Mouse (Mus musculus): ENCODE results near the gene Micall1. TPM values are rescaled to one million over a fixed set of nuclear protein-coding genes. Genes with fewer than 3 reads are reported as not detected.

Gene Micall1
- total RNA-seq, 2 experiments from 2014 or later: 33.1 to 34.5 TPM

- DNase-seq: no peak
Measured at GRCm38 (mm10) chr15:79133191-79133661, 24.5 kb downstream of the Micall1 start.

- no peak for DNase-seq
Measured at GRCm38 (mm10) chr15:79134496-79135270, 26.0 kb downstream of the Micall1 start.

GRCm38 (mm10) chr15:79135332-79135731 lies 26.6 kb downstream of the Micall1 start:
- no peak for DNase-seq

DNA sequence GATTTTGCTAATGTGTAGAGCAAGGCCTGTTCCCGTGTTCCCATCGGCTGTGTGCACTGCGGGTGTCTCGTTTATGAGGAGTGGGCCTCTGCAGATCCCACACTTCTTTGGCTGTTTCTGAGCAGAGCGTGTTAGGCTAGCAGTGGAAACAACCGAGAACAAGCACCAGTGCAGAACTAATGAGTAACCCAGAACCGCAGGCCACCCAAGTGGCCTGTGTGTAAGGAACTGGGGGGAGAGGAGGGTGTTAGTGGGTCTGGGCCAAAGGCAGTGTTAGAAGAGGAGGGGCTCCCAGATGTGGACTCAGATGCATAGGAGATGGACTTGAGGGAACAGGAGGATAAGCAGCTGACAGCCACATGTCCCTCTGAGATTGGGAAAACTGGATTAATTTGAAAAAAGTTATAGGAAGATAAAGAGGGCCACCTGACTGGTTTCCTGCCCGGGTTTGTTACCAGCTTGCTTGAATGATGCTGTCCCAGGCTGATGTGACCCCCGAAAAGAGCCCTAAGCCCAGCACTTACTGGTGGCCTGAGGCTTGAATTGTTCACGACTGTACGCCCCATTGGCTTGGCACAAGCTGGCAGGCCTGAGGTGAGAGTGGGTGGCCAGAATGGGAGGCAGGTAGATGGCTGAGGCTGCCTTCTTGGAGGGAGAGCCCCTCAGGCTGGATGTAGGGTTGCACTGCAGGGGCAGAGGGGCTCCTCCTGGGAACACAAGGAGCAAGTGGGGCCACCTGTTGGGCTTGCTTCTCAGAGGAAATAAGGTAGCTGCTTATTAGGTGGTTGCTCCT lies 27.3 kb downstream of the Micall1 start:
- DNase-seq: no peak

GRCm38 (mm10) chr15:79139640-79140039 lies 30.9 kb downstream of the Micall1 start:
- DNase-seq: no peak

GRCm38 (mm10) chr15:79140866-79141565 lies 32.3 kb downstream of the Micall1 start, which contains the start of the genes Polr2f and 1700088E04Rik:
Gene Polr2f (plus strand): TSS chr15:79141009.
Gene 1700088E04Rik (minus strand): TSS chr15:79141253.
- DNase-seq: peak; percentile 94 to 95

GRCm38 (mm10) chr15:79141566-79141917 lies 32.8 kb downstream of the Micall1 start:
- DNase-seq: no peak

GRCm38 (mm10) chr15:79143316-79143715 lies 34.6 kb downstream of the Micall1 start:
- DNase-seq: no peak

GRCm38 (mm10) chr15:79144021-79144420 lies 35.3 kb downstream of the Micall1 start:
- no peak for DNase-seq

GRCm38 (mm10) chr15:79145522-79145921 lies 36.8 kb downstream of the Micall1 start:
- DNase-seq: no peak

- peak; percentile 70 to 77 for DNase-seq
Measured at GRCm38 (mm10) chr15:79148533-79148932, 39.8 kb downstream of the Micall1 start.

DNA sequence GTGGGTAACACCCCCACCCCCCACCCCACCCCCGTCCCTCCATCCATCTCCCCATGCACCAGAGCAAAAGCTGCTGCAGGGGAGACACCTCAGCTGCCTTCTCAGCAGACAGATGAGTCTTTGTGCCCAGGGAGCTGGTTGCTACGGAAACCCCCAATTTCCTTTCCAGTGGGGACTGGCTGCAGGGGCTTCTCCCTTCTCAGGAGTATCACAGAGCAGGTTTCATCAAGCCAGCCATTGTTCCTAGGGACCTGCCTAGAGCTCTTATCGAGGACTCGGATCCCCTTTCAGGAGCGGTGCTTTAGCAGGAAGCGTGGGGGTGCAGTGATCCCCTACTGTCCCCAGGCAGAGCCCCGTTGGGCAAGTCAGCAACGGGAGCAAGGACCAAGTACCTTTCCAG lies 43.2 kb downstream of the Micall1 start:
- no peak for DNase-seq

GRCm38 (mm10) chr15:79152709-79153108 lies 44.0 kb downstream of the Micall1 start:
- DNase-seq: no peak

DNA sequence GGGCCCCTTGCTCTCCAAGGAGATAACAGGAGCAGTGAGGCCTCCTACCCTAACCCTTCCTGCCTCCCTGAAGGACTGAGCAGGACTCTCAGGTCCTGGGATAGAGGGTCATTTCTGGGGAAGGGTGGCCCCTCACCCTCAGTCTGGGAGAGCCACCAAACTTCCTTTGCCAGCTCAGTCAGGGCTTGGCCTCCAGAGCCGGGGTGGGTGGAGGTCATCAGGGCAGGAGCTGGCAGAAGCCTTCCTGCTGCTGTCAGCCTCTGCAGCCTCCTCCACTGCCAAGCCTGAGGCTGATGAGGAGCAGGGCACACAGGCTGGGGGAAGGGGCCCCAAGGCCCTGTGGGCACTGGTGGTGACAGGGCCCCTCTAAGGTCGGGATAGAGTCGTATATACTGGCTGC lies 46.9 kb downstream of the Micall1 start:
- DNase-seq: no peak

DNA sequence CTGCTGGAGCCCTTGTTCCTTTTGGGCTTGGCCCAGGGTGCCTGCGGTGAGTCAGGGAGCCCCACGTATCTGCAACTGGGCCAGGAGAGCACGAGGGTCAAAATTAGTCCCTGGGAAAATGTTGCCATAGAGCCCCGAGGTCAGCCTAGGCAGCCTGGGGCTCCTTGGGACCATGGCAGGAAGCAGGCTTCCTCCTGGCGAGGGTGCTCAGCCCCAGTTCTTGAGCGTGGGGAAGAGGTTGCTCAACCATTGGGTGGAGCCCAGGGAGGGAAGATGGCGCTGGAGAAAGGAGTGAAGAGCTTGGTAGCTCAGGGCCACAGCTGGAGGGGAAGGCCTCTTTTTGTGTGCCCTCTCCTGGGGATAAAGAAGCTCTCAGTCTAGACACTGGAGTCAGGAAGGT lies 53.6 kb downstream of the Micall1 start:
- no peak for DNase-seq

GRCm38 (mm10) chr15:79162822-79163221 lies 54.1 kb downstream of the Micall1 start:
- no peak for DNase-seq

GRCm38 (mm10) chr15:79164251-79164650 lies 55.6 kb downstream of the Micall1 start:
- no peak for DNase-seq

DNA sequence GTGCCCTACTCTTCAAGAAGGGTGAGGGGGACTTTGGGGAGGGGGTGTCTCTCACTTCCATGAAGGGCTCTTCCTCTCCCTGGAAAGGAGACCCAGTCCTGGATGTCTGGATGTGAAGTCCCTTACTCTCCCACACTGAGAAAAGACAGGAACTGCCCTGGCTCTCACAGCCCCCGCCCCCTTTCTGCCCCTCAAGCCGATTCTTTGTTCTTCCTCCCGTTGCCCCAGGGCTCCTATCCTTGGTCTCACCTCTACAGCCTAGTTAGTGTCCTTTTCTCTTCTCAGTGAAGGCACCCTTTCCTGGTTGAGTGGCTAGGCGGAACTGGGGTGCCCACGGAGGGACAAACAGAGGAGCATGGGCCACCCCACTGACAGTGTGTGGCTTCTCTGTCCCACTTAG lies 56.4 kb downstream of the Micall1 start, which contains the start of gene Sox10:
Gene Sox10 (minus strand): TSS at position 101 of the 400 bp plus-strand sequence.
- no peak for DNase-seq

- DNase-seq: no peak
Measured at GRCm38 (mm10) chr15:79166712-79167111, 58.0 kb downstream of the Micall1 start.

DNA sequence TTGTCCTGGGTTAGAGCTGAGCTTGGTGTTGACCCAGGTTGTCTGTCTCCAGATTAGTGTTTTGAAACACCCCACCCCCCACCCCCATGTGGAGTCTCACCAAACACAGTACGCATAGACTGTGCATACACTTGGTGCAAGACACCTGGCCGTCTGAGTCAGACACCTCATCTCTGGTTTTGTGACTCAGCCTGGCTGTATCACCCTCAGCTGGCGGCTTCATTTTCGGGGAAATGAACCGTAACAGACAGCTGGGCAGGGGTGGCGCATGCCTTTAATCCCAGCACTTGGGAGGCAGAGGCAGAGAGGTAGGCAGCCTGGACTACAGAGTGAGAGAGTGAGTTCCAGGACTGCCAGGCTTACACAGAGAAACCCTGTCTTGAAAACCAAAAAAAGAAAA lies 68.2 kb downstream of the Micall1 start:
- no peak for DNase-seq

GRCm38 (mm10) chr15:79185213-79185612 lies 76.5 kb downstream of the Micall1 start:
- no peak for DNase-seq
